Mouse (Mus musculus) heart, adult 11 months (tissue): ENCODE results near the gene Dohh.

Experiments used
- DNase-seq: peaks from one replicate; pipeline ENCODE4 v3.0.0; 2022

Dohh gene

DNA sequence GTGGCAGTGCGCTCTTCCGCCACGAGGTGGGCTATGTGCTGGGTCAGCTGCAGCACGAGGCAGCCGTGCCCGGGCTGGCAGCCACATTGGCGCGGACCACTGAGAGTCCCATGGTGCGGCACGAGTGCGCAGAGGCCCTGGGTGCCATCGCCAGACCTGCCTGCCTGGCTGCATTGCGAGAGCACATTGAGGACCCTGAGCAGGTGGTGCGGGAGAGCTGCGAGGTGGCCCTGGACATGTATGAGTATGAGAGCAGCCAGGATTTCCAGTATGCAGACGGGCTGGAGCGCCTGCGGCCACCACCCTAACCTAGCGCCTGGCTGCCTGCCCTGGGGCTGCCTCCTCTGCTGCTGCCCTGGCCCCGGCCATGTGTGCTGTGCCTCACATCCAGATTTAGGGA lies 3.5 kb downstream of the Dohh start:
- DNase-seq = no peak

DNA sequence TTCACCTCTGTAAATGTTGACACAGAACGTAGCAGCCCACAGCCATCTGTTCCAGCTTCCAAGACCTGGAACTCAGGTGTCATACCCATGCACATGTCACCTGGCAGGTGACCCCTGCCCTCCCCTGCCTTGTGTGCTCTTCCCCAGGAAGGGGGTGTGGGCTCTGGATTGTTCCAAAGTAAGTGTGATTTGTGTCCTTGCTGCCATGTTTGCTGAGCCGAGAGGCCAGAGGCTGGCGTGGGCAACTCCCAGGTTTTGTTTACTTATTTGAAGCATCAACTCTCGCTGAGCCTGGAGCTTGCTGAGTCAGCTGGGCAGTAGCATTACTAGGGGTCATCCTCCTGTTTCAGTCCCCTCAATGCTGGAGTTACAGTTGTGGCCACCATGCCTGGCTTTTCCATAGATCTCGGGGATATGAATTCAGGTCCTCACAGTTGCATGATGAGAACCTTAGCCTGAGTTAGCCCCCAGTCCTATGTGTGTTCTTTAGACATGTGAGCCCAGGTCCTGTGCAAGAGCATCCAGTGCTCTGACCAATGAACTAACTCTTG lies 4.4 kb downstream of the Dohh start, which contains the start of gene Gm48552:
Gene Gm48552, plus strand, starts transcription at position 501 of the 551 bp plus-strand sequence.
- DNase-seq = no peak

DNA sequence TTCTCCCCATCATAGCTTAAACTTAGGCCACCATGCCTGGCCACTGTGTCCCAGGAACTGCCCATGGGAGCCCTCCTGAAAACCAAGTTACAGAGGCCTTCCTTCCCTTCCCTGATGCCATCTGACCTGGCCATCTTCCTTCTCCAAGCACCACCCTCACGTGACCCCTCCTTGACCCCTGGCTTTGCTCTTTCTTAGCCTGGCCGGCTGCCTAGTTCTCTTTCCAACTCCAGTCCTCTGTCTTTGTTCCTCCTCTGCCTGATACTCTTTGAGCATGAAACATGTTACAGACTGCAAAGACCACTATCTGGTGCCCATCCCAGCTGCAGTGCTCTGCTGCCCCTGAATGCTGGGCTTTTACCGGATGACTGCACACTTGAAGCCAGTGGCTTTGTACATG lies 5.1 kb downstream of the Dohh start:
- DNase-seq = peak; percentile 94

- DNase-seq = peak; percentile 96
Observed at GRCm38 (mm10) chr10:81389801-81390677, 5.8 kb downstream of the Dohh start.

DNA sequence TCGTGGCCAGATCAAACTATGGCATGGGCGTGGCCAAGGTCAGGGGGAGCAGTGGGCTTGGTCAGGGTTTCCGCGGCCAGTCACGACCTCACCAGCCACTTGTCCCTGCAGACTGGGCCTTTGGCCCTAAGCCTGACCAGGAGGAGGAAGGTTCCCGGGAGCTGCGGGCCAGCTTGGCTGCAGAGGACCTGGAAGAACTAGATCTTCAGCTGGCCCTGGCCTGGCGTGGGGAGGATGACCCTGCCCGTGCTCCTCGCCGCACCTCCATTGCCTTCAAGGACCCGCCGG lies 6.4 kb downstream of the Dohh start:
- DNase-seq = no peak

- DNase-seq = no peak
Observed at GRCm38 (mm10) chr10:81392270-81392669, 8.0 kb downstream of the Dohh start.

DNA sequence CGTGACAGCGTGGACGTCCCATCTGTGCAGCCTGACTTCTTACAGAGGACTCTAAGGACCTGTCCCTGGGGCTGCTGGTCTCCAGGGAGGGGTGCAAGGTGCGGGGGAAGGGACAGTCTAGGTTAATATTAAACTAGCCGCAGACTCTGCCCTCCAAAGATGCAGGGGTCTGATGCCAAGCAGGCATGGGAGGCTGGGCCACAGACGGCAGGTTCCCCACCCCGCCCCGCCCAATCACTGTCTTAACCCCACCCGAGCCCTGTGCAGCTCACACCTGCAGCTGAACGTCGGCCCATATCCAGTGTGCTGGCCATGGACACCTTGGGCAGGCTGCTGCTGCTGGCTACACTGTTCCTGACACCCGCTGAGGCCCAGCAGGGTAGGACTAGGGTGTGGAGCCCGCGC lies 8.6 kb downstream of the Dohh start, which contains the start of gene Smim24:
Gene Smim24, plus strand, starts transcription at position 271 of the 405 bp plus-strand sequence.
- no peak for DNase-seq

- DNase-seq = peak; percentile 95
Observed at GRCm38 (mm10) chr10:81393456-81394063, 9.3 kb downstream of the Dohh start.

- DNase-seq = peak; percentile 96
Observed at GRCm38 (mm10) chr10:81395127-81395526, 10.9 kb downstream of the Dohh start.

DNA sequence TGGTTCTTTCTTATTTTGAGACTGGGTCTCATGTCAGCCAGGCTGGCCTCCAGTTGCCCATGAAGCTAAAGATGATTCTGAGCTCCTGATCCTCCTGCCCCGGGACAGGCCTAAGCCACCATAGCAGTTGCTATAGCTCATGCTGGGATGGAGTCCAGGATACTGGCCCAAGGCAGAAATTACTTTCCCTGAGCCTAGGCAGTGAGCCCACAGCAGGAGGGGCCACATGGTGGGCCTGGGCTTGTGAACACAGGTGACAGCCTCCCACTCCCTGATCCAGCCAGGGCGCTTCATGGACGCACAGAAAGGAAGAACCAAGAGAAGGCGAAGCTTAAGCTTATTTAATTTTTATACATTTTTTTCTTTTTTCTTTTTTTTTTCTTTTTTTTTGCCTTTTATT lies 11.6 kb downstream of the Dohh start:
- DNase-seq = no peak

GRCm38 (mm10) chr10:81396749-81397148 lies 12.5 kb downstream of the Dohh start:
- no peak for DNase-seq

DNA sequence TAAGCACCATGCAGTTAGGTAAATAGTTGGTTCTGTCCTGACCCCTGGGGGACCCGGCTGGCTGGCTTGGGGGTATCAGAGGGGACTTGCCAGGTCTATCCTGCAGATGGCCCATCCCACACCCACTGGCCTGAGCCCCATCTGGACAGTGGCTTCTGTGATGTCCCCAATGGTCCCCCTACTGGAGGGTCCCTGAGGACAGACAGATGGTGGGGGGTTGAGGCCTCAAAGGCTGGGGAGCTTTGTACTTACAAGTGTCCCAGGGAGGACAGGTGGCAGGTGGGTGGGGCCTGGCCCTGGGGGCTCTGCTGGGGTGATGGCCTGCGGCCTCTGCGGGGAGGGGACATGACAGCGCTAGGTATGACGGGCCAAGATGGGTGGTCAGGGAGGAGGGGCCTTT lies 15.1 kb downstream of the Dohh start:
- peak; percentile 95 for DNase-seq

GRCm38 (mm10) chr10:81399798-81400308 lies 15.6 kb downstream of the Dohh start:
- DNase-seq = peak; percentile 93

GRCm38 (mm10) chr10:81400371-81401204 lies 16.4 kb downstream of the Dohh start:
- DNase-seq = peak; percentile 94

DNA sequence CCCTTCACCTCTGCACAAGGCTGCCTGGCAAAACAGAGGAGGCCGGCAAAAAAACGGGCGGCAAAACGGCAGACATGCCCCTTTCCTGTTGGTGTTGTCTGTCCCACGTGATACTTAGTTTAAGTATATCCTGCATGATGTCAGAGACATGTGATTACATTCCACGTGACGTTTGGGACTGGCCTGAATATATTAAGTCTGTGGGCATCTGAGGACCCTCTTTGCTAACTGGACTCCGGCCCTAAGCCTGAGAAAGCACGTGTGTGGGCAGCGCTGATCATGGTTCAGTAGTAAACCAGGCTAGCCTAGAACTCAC lies 16.9 kb downstream of the Dohh start:
- no peak for DNase-seq

GRCm38 (mm10) chr10:81401521-81402226 lies 17.4 kb downstream of the Dohh start:
- peak; percentile 99 for DNase-seq

- DNase-seq = peak; percentile 95
Observed at GRCm38 (mm10) chr10:81402227-81402765, 18.1 kb downstream of the Dohh start.

GRCm38 (mm10) chr10:81403511-81403910 lies 19.3 kb downstream of the Dohh start:
- no peak for DNase-seq

DNA sequence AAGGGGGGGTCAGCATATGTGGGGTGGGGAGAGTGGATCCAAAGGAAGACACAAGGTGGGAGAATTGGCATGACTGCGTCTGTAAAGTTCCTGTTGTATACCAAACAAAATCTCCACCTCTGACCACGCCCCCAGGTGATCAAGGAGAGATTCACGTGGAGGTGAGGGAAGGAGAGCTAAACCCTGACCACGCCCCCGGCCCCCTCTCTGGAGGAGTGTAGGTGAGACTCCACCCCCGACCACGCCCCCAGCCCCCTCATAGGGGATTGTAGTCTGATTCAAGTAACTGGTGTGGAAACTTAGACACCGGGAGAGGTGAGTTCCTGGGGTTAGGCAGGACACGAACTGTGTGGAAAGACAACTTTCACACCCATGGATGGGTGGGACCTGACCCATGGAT lies 19.9 kb downstream of the Dohh start:
- DNase-seq = no peak

GRCm38 (mm10) chr10:81404720-81405119 lies 20.5 kb downstream of the Dohh start:
- peak; percentile 98 for DNase-seq

GRCm38 (mm10) chr10:81405588-81406201 lies 21.5 kb downstream of the Dohh start:
- peak; percentile 94 for DNase-seq
